Mouse (Mus musculus): ENCODE data around the gene Usp17la. TPM values are rescaled to one million over a fixed set of nuclear protein-coding genes. Genes with fewer than 3 reads are reported as not detected.

Gene Usp17la
- polyA plus RNA-seq, 1 experiment from 2014 or later, result not detected

Other genes with a start within 250 kb of the Usp17la start
- not detected in 2 replicates for gene Olfr656, start 243.1 kb upstream of the Usp17la start, polyA plus RNA-seq (2015; fragmentation: Nextera tagmentation; extraction: Ambion mirVana)
- gene Olfr657, start 232.2 kb upstream of the Usp17la start, polyA plus RNA-seq (2015; fragmentation: Nextera tagmentation; extraction: Ambion mirVana), result not detected in 2 replicates
- not detected in 2 replicates for gene Olfr658, start 209.7 kb upstream of the Usp17la start, polyA plus RNA-seq (2015; fragmentation: Nextera tagmentation; extraction: Ambion mirVana)
- gene Olfr659, start 190.3 kb upstream of the Usp17la start, polyA plus RNA-seq (2015; fragmentation: Nextera tagmentation; extraction: Ambion mirVana), result not detected in 2 replicates
- gene Olfr661, start 170.5 kb upstream of the Usp17la start, polyA plus RNA-seq (2015; fragmentation: Nextera tagmentation; extraction: Ambion mirVana), result not detected in 2 replicates
- gene Usp17le, start 79.5 kb upstream of the Usp17la start, polyA plus RNA-seq (2015; fragmentation: Nextera tagmentation; extraction: Ambion mirVana), result not detected in 2 replicates
- gene Usp17lb, start 14.4 kb upstream of the Usp17la start, polyA plus RNA-seq (2015; fragmentation: Nextera tagmentation; extraction: Ambion mirVana), result not detected in 2 replicates
- not detected in 2 replicates for gene Olfr665, start 21.0 kb downstream of the Usp17la start, polyA plus RNA-seq (2015; fragmentation: Nextera tagmentation; extraction: Ambion mirVana)
- gene Olfr666, start 38.9 kb downstream of the Usp17la start, polyA plus RNA-seq (2015; fragmentation: Nextera tagmentation; extraction: Ambion mirVana), result not detected in 2 replicates
- gene Olfr667, start 64.5 kb downstream of the Usp17la start, polyA plus RNA-seq (2015; fragmentation: Nextera tagmentation; extraction: Ambion mirVana), result not detected in 2 replicates
- not detected in 2 replicates for gene Olfr668, start 71.0 kb downstream of the Usp17la start, polyA plus RNA-seq (2015; fragmentation: Nextera tagmentation; extraction: Ambion mirVana)
- gene Olfr669, start 77.2 kb downstream of the Usp17la start, polyA plus RNA-seq (2015; fragmentation: Nextera tagmentation; extraction: Ambion mirVana), result not detected in 2 replicates
- not detected in 2 replicates for gene Olfr670, start 105.6 kb downstream of the Usp17la start, polyA plus RNA-seq (2015; fragmentation: Nextera tagmentation; extraction: Ambion mirVana)
- gene Olfr671, start 122.1 kb downstream of the Usp17la start, polyA plus RNA-seq (2015; fragmentation: Nextera tagmentation; extraction: Ambion mirVana), result not detected in 2 replicates
- not detected in 2 replicates for gene Olfr672, start 145.0 kb downstream of the Usp17la start, polyA plus RNA-seq (2015; fragmentation: Nextera tagmentation; extraction: Ambion mirVana)
- gene Olfr675, start 171.5 kb downstream of the Usp17la start, polyA plus RNA-seq (2015; fragmentation: Nextera tagmentation; extraction: Ambion mirVana), result not detected in 2 replicates
- gene Olfr676, start 175.7 kb downstream of the Usp17la start, polyA plus RNA-seq (2015; fragmentation: Nextera tagmentation; extraction: Ambion mirVana), result not detected in 2 replicates
- not detected in 2 replicates for gene Olfr677, start 194.4 kb downstream of the Usp17la start, polyA plus RNA-seq (2015; fragmentation: Nextera tagmentation; extraction: Ambion mirVana)
- gene Olfr678, start 207.5 kb downstream of the Usp17la start, polyA plus RNA-seq (2015; fragmentation: Nextera tagmentation; extraction: Ambion mirVana), result not detected in 2 replicates
- not detected in 2 replicates for gene Olfr679, start 224.2 kb downstream of the Usp17la start, polyA plus RNA-seq (2015; fragmentation: Nextera tagmentation; extraction: Ambion mirVana)
- not detected in 2 replicates for gene Olfr680-ps1, start 235.8 kb downstream of the Usp17la start, polyA plus RNA-seq (2015; fragmentation: Nextera tagmentation; extraction: Ambion mirVana)

Measured in heart, embryonic 13.5 days (tissue).